In genomic region chr11:60962709-60963108, GRCm38 (mm10) we compare ENCODE assay signal across 27 mouse cellular contexts. TPM values are rescaled to one million over a fixed set of nuclear protein-coding genes. Genes with fewer than 3 reads are reported as not detected.
DNase-seq lines count a peak whose midpoint lies in the region; ATAC-seq and TF ChIP-seq lines count a peak whose summit lies in the region.
"Had no signal": no experiment of that assay in that cellular context is flagged by ENCODE, and none has a peak within 500 bp of the region (broad histone marks: within the 10 kb centered on the region; RNA-seq: fewer than 3 reads in every experiment).

No protein-coding gene starts in this region.

- no peak overlapping the region for H3K27ac ChIP-seq in forebrain, embryonic 14.5 days (ENCODE audit: low read depth, low read length)
- no peak overlapping the region for H3K27ac ChIP-seq in forebrain, embryonic 16.5 days (ENCODE audit: low read length)
- no peak overlapping the region for H3K27ac ChIP-seq in lung, postnatal 0 days (ENCODE audit: low read length)
- H3K27ac ChIP-seq: embryonic facial prominence, embryonic 10.5 days; embryonic facial prominence, embryonic 13.5 days; forebrain, embryonic 12.5 days; hindbrain, embryonic 12.5 days; hindbrain, embryonic 15.5 days had no signal

- TF ChIP-seq CTCF in lung, postnatal 0 days (IDR thresholded peaks at IDR 0.05): no peak

- no peak for TF ChIP-seq EP300 in lung, postnatal 0 days (IDR thresholded peaks at IDR 0.05)

- intact Hi-C loops in gastrocnemius, postnatal 36 days (cut with DNase I): no loop called here

- DNase-seq in forebrain, embryonic 14.5 days (ENCODE audit: low spot score): peak; percentile 28
- DNase-seq in gastrocnemius, postnatal 25 days: peak; percentile 50
- no peak for DNase-seq in gastrocnemius, postnatal 36 days
- peak; percentile 56 for DNase-seq in lung, postnatal 0 days (ENCODE audit: low spot score)
- DNase-seq in lung, postnatal 14 days: no peak
- peak; percentile 74 for DNase-seq in skeletal muscle tissue, adult 2 months (ENCODE audit: low read depth, low spot score)
- DNase-seq in thymus, adult 18-20 months: no peak
- DNase-seq: adrenal gland, postnatal 10 days; adrenal gland, postnatal 36 days; cerebellum, adult 11-12 months; cerebellum, adult 8-10 months; cerebellum, postnatal 10 days; cerebellum, postnatal 36 days; embryo, embryonic 11 days; forebrain, postnatal 0 days; gastrocnemius, postnatal 14 days; heart, adult 11 months had no signal

- no peak overlapping the region for H3K4me2 ChIP-seq in forebrain, embryonic 14.5 days (ENCODE audit: low read length)
- no peak overlapping the region for H3K4me2 ChIP-seq in forebrain, embryonic 16.5 days (ENCODE audit: low read length)
- no peak overlapping the region for H3K4me2 ChIP-seq in lung, postnatal 0 days (replicated peaks; ENCODE audit: low read depth, low read length)
- H3K4me2 ChIP-seq: embryonic facial prominence, embryonic 13.5 days; forebrain, embryonic 12.5 days; heart, embryonic 11.5 days; hindbrain, embryonic 12.5 days; hindbrain, embryonic 15.5 days had no signal

- no peaks in the 10 kb centered on the region for H3K36me3 ChIP-seq in forebrain, embryonic 14.5 days (ENCODE audit: control insufficient read depth, insufficient read depth, low read length)
- no peaks in the 10 kb centered on the region for H3K36me3 ChIP-seq in forebrain, embryonic 16.5 days (ENCODE audit: control insufficient read depth, insufficient read depth)
- no peaks in the 10 kb centered on the region for H3K36me3 ChIP-seq in lung, postnatal 0 days (ENCODE audit: insufficient read depth, low read length)
- H3K36me3 ChIP-seq: embryonic facial prominence, embryonic 10.5 days; embryonic facial prominence, embryonic 13.5 days; forebrain, embryonic 12.5 days; hindbrain, embryonic 12.5 days; hindbrain, embryonic 15.5 days had no signal

- no peak overlapping the region for H3K4me3 ChIP-seq in forebrain, embryonic 14.5 days (ENCODE audit: low read depth, low read length)
- no peak overlapping the region for H3K4me3 ChIP-seq in forebrain, embryonic 16.5 days (replicated peaks; ENCODE audit: low read length)
- no peak overlapping the region for H3K4me3 ChIP-seq in lung, postnatal 0 days (ENCODE audit: low read depth, low read length)
- H3K4me3 ChIP-seq: embryonic facial prominence, embryonic 10.5 days; embryonic facial prominence, embryonic 13.5 days; erythroblast, embryonic 14.5 days; forebrain, embryonic 12.5 days; hindbrain, embryonic 12.5 days; hindbrain, embryonic 15.5 days had no signal

- 72% methylated on average over 5 of the region's 5 CpGs for WGBS in forebrain, embryonic 14.5 days
- WGBS in forebrain, embryonic 16.5 days: 56% methylated on average over 5 of the region's 5 CpGs
- WGBS in lung, postnatal 0 days: 58% methylated on average over 5 of the region's 5 CpGs

- no peaks in the 10 kb centered on the region for H3K4me1 ChIP-seq in forebrain, embryonic 14.5 days (ENCODE audit: control insufficient read depth, insufficient read depth, low read length)
- no peaks in the 10 kb centered on the region for H3K4me1 ChIP-seq in forebrain, embryonic 16.5 days (replicated peaks; ENCODE audit: control insufficient read depth, insufficient read depth, low read length)
- no peaks in the 10 kb centered on the region for H3K4me1 ChIP-seq in lung, postnatal 0 days (ENCODE audit: insufficient read depth, low read depth, low read length)
- H3K4me1 ChIP-seq: forebrain, embryonic 12.5 days; hindbrain, embryonic 15.5 days had no signal

- no peak overlapping the region for H3K9ac ChIP-seq in forebrain, embryonic 14.5 days (ENCODE audit: low read length)
- H3K9ac ChIP-seq in forebrain, embryonic 16.5 days (replicated peaks; ENCODE audit: low read depth, low read length): no peak overlapping the region
- H3K9ac ChIP-seq in lung, postnatal 0 days (replicated peaks; ENCODE audit: low read depth): no peak overlapping the region
- H3K9ac ChIP-seq: embryonic facial prominence, embryonic 13.5 days; forebrain, embryonic 12.5 days; forebrain, postnatal 0 days; hindbrain, embryonic 12.5 days; hindbrain, embryonic 15.5 days had no signal

- no peaks in the 10 kb centered on the region for H3K27me3 ChIP-seq in forebrain, embryonic 14.5 days (replicated peaks; ENCODE audit: control insufficient read depth, insufficient read depth, low read length)
- H3K27me3 ChIP-seq in forebrain, embryonic 16.5 days (replicated peaks; ENCODE audit: control insufficient read depth, insufficient read depth, low read length): no peaks in the 10 kb centered on the region
- H3K27me3 ChIP-seq in lung, postnatal 0 days (replicated peaks; ENCODE audit: insufficient read depth, low read length): no peaks in the 10 kb centered on the region
- H3K27me3 ChIP-seq: embryonic facial prominence, embryonic 13.5 days; forebrain, embryonic 12.5 days; hindbrain, embryonic 12.5 days; hindbrain, embryonic 15.5 days had no signal

- no peak for ATAC-seq in forebrain, embryonic 14.5 days
- no peak for ATAC-seq in forebrain, embryonic 16.5 days
- ATAC-seq in lung, postnatal 0 days: peak; percentile 21; the same call in 1 of the 2 replicates
- ATAC-seq: activated CD4-positive, CD25-positive, alpha-beta regulatory T cell, adult 4 months; forebrain, postnatal 0 days had no signal

- H3K9me3 ChIP-seq in forebrain, embryonic 14.5 days (replicated peaks; ENCODE audit: control insufficient read depth, low read length): no peaks in the 10 kb centered on the region
- H3K9me3 ChIP-seq in forebrain, embryonic 16.5 days (ENCODE audit: control insufficient read depth, low read length): no peaks in the 10 kb centered on the region
- H3K9me3 ChIP-seq in lung, postnatal 0 days (ENCODE audit: low read length): no peaks in the 10 kb centered on the region
- H3K9me3 ChIP-seq: embryonic facial prominence, embryonic 13.5 days; forebrain, embryonic 12.5 days; hindbrain, embryonic 12.5 days; hindbrain, embryonic 15.5 days had no signal

RNA-seq across cellular contexts. Expression of gene Map2k3, which starts 30.9 kb away (rescaled TPM):
- 23.6 and 23.7 TPM in 2 replicates for polyA plus RNA-seq in forebrain, embryonic 14.5 days (2014; fragmentation: Nextera tagmentation; extraction: Ambion mirVana)
- polyA plus RNA-seq in forebrain, embryonic 16.5 days (2015; fragmentation: Nextera tagmentation; extraction: Ambion mirVana): 33.6 and 38.1 TPM in 2 replicates
- 100 to 1,000 TPM; 154 to 218 TPM for total RNA-seq in gastrocnemius, postnatal 25 days (2021)
- total RNA-seq in gastrocnemius, postnatal 36 days (2021): 100 to 1,000 TPM; 172 to 192 TPM
- polyA plus RNA-seq in lung, postnatal 0 days (2015; fragmentation: Nextera tagmentation; extraction: Ambion mirVana): 97.1 and 106 TPM in 2 replicates

RNA-seq across cellular contexts. Expression of gene Natd1, which starts 48.2 kb away (rescaled TPM):
- polyA plus RNA-seq in forebrain, embryonic 14.5 days (2014; fragmentation: Nextera tagmentation; extraction: Ambion mirVana): 35.3 and 39.7 TPM in 2 replicates
- 32.5 and 35.0 TPM in 2 replicates for polyA plus RNA-seq in forebrain, embryonic 16.5 days (2015; fragmentation: Nextera tagmentation; extraction: Ambion mirVana)
- 10 to 100 TPM in 1 of 2 experiments, 1 to 10 TPM in 1; 9.5 to 10.3 TPM for total RNA-seq in gastrocnemius, postnatal 25 days (2021)
- 1 to 10 TPM; 6.8 to 9.6 TPM for total RNA-seq in gastrocnemius, postnatal 36 days (2021)
- polyA plus RNA-seq in lung, postnatal 0 days (2015; fragmentation: Nextera tagmentation; extraction: Ambion mirVana): 17.0 and 19.1 TPM in 2 replicates

RNA-seq across cellular contexts. Expression of gene Kcnj12, which starts 59.7 kb away (rescaled TPM):
- polyA plus RNA-seq in forebrain, embryonic 14.5 days (2014; fragmentation: Nextera tagmentation; extraction: Ambion mirVana): 1.0 and 1.4 TPM in 2 replicates
- polyA plus RNA-seq in forebrain, embryonic 16.5 days (2015; fragmentation: Nextera tagmentation; extraction: Ambion mirVana): 0.92 and 1.6 TPM in 2 replicates
- 10 to 100 TPM; 44.5 to 45.1 TPM for total RNA-seq in gastrocnemius, postnatal 25 days (2021)
- 10 to 100 TPM; 56.1 to 69.0 TPM for total RNA-seq in gastrocnemius, postnatal 36 days (2021)
- polyA plus RNA-seq in lung, postnatal 0 days (2015; fragmentation: Nextera tagmentation; extraction: Ambion mirVana): 0.33 and 0.61 TPM in 2 replicates
- total RNA-seq: hematopoietic stem cell, adult 5-6 weeks had no signal
- polyA plus RNA-seq: activated CD4-positive, CD25-positive, alpha-beta regulatory T cell, adult 4 months had no signal

Comparison
In these comparisons a context has a peak if more than half of its experiments do, and no peak if none do; other contexts are left out.
1. DNase-seq: peak in forebrain, embryonic 14.5 days (single experiment), gastrocnemius, postnatal 25 days (single experiment), lung, postnatal 0 days (single experiment) and skeletal muscle tissue, adult 2 months (single experiment); none in gastrocnemius, postnatal 36 days (0 of 2), lung, postnatal 14 days (single experiment) and thymus, adult 18-20 months (0 of 2).